Mouse (Mus musculus) thymus, adult 2 months (tissue): Measurements from ENCODE around the gene Uggt1.

Experiments used
- CTCF ChIP-seq: fragments of 200-500 bp; IDR thresholded peaks from 2 replicates; pipeline ENCODE4 v1.5.1; 2012; ENCODE audit warnings: mild to moderate bottlenecking, control low read depth, low read length, moderate library complexity, borderline replicate concordance; ENCODE audit not compliant: control insufficient read depth, poor library complexity, insufficient read depth; ENCODE audit errors: extremely low read depth
- POLR2A ChIP-seq: fragments of 200-500 bp; IDR thresholded peaks from 2 replicates; pipeline ENCODE4 v1.6.1; 2012; ENCODE audit warnings: mild to moderate bottlenecking, low read length, control low read depth, moderate library complexity; ENCODE audit not compliant: control insufficient read depth, poor library complexity, insufficient read depth; ENCODE audit errors: extremely low read depth

- TF ChIP-seq CTCF, result no peak
- no peak for TF ChIP-seq POLR2A
These were observed 11.3 kb downstream of the Uggt1 start for GRCm38 (mm10) chr1:36233218-36233617.
